Mouse (Mus musculus) c-Kit-positive CD71-positive TER-119-positive erythroid progenitor cells, embryonic 14.5 days (primary cell): Measurements from ENCODE around the gene Gab3.
"Not testable (repeated sequence)": the region's sequence is repeated elsewhere in the genome, so short reads cannot be mapped to it uniquely, and the experiment has no call there.

Experiments
- DNase-seq: peaks from one replicate; pipeline ENCODE4 v3.0.0-alpha.2; 2013; ENCODE audit warnings: low spot score

The Gab3 gene

GRCm38 (mm10) chrX:75034054-75034453 is 51.2 kb downstream of the Gab3 start:
- not testable (repeated sequence) for DNase-seq

- no peak for DNase-seq
Observed at GRCm38 (mm10) chrX:74983734-74984133, 101.5 kb downstream of the Gab3 start.

- not testable (repeated sequence) for DNase-seq
Observed at GRCm38 (mm10) chrX:74962899-74963298, 122.4 kb downstream of the Gab3 start.

GRCm38 (mm10) chrX:74959161-74959560 is 126.1 kb downstream of the Gab3 start:
- not testable (repeated sequence) for DNase-seq
